Mouse (Mus musculus): ENCODE data around the gene Trim63. TPM values are rescaled to one million over a fixed set of nuclear protein-coding genes. Genes with fewer than 3 reads are reported as not detected.

Trim63 gene
- polyA plus RNA-seq, 1 experiment, result 0.32 TPM

- H3K4me3 ChIP-seq (ENCODE audit: extremely low read depth, insufficient read depth, insufficient read length), result peak overlapping the region; percentile 64
- peaks cover 12% of the 10 kb centered on the region for H3K27me3 ChIP-seq (ENCODE audit: control insufficient read depth, insufficient read depth, low read length)
- peaks cover 10% of the 10 kb centered on the region; the same call in 1 of the 2 replicates for H3K4me1 ChIP-seq (ENCODE audit: control insufficient read depth, insufficient read depth, insufficient read length)
- H3K27ac ChIP-seq (ENCODE audit: insufficient read depth, low read length), result no peak overlapping the region
- TF ChIP-seq POLR2A (IDR thresholded peaks at IDR 0.05; ENCODE audit: low read depth, low read length), result no peak
- TF ChIP-seq CTCF (IDR thresholded peaks at IDR 0.05; ENCODE audit: extremely low read depth, insufficient read depth, insufficient read length, insufficient replicate concordance), result no peak
- H3K36me3 ChIP-seq (ENCODE audit: control insufficient read depth, insufficient read depth, low read length), result no peaks in the 10 kb centered on the region
- under 1% methylated on average over 16 of the region's 16 CpGs for WGBS
- DNase-seq (ENCODE audit: low read depth in 1 of 2, low spot score in 2 of 2), result peak in 1 of 2 experiments; percentile 72
Observed at GRCm38 (mm10) chr4:134372294-134372747, 57.4 kb downstream of the Trim63 start.

- no peaks in the 10 kb centered on the region for H3K36me3 ChIP-seq (ENCODE audit: control insufficient read depth, insufficient read depth, low read length)
- H3K4me3 ChIP-seq (ENCODE audit: extremely low read depth, insufficient read depth, insufficient read length), result no peak overlapping the region
- no peak for TF ChIP-seq CTCF (IDR thresholded peaks at IDR 0.05; ENCODE audit: extremely low read depth, insufficient read depth, insufficient read length, insufficient replicate concordance)
- no peak for TF ChIP-seq POLR2A (IDR thresholded peaks at IDR 0.05; ENCODE audit: low read depth, low read length)
- 91% methylated on average over 8 of the region's 8 CpGs for WGBS
- H3K27me3 ChIP-seq (ENCODE audit: control insufficient read depth, insufficient read depth, low read length), result peaks cover 12% of the 10 kb centered on the region
- peaks cover 10% of the 10 kb centered on the region; the same call in 1 of the 2 replicates for H3K4me1 ChIP-seq (ENCODE audit: control insufficient read depth, insufficient read depth, insufficient read length)
- no peak for DNase-seq (ENCODE audit: low read depth in 1 of 2, low spot score in 2 of 2)
- no peak overlapping the region for H3K27ac ChIP-seq (ENCODE audit: insufficient read depth, low read length)
Observed at GRCm38 (mm10) chr4:134373295-134373694, 58.4 kb downstream of the Trim63 start.

DNA sequence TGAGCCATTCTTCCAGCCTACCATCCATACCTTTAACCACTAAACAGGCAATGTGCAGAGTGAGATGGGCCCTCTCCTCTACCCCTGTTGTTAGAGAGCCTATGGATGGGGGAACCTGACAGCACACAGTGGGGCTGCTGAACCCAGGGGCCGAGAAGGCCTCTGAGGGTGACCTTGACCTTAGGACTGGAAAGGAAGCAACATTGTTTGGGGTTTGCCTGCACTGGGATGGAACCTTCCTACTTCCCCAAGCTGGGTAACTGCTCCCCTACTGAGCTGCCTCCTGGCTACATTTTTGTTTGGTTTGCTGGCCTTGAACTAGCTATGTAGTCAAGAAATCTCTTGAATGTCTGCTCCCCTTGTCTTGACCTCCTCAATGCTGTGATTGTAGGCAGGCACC is 59.4 kb downstream of the Trim63 start:
- no peak for DNase-seq (ENCODE audit: low read depth in 1 of 2, low spot score in 2 of 2)
- Histone ChIP-seq H3K27me3 (ENCODE audit: control insufficient read depth, insufficient read depth, low read length) (peaks cover 12% of the 10 kb centered on the region), H3K4me3 (ENCODE audit: extremely low read depth, insufficient read depth, insufficient read length) (no peak overlapping the region), H3K27ac (ENCODE audit: insufficient read depth, low read length) (no peak overlapping the region), H3K4me1 (ENCODE audit: control insufficient read depth, insufficient read depth, insufficient read length) (peaks cover 10% of the 10 kb centered on the region; the same call in 1 of the 2 replicates), H3K36me3 (ENCODE audit: control insufficient read depth, insufficient read depth, low read length) (no peaks in the 10 kb centered on the region)
- WGBS, result 64% methylated on average over 1 of the region's 1 CpGs
- TF ChIP-seq POLR2A (IDR thresholded peaks at IDR 0.05; ENCODE audit: low read depth, low read length) (no peak), CTCF (IDR thresholded peaks at IDR 0.05; ENCODE audit: extremely low read depth, insufficient read depth, insufficient read length, insufficient replicate concordance) (no peak)

DNA sequence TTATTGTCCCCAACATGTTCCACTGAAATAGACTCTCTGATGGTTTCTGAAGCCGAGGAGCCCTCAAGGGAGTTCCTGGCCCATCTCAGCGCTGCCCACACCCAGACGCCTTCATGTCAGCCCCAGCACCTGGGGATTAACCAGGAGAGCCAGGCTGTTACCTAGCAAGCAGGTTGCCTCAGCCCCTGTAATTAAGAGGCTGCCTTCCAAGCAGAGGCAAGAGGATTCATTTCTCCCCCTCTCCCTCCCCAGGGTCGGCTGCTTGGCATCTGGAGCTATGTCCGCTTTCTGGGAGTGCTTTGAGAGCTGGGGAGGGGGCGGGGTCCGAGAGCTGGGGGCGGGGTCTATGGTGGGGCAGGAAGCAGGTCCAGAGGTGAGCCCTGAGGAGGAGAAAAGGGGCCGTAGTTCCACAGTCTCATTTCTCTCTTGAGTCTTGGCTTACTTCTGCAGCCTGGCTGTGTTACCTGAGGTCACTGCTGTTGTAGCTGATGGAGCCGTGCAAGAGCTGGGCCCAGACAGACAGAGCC is 63.2 kb downstream of the Trim63 start:
- WGBS, result 62% methylated on average over 10 of the region's 10 CpGs
- Histone ChIP-seq H3K4me3 (ENCODE audit: extremely low read depth, insufficient read depth, insufficient read length) (no peak overlapping the region), H3K4me1 (ENCODE audit: control insufficient read depth, insufficient read depth, insufficient read length) (no peaks in the 10 kb centered on the region), H3K36me3 (ENCODE audit: control insufficient read depth, insufficient read depth, low read length) (no peaks in the 10 kb centered on the region), H3K27ac (ENCODE audit: insufficient read depth, low read length) (no peak overlapping the region), H3K27me3 (ENCODE audit: control insufficient read depth, insufficient read depth, low read length) (no peaks in the 10 kb centered on the region)
- DNase-seq (ENCODE audit: low read depth in 1 of 2, low spot score in 2 of 2), result no peak
- TF ChIP-seq CTCF (IDR thresholded peaks at IDR 0.05; ENCODE audit: extremely low read depth, insufficient read depth, insufficient read length, insufficient replicate concordance) (no peak), POLR2A (IDR thresholded peaks at IDR 0.05; ENCODE audit: low read depth, low read length) (no peak)

Other genes starting within 250 kb of the Trim63 start
- 400 and 461 TPM in 2 replicates for gene Cd52, start 220.0 kb upstream of the Trim63 start, polyA plus RNA-seq (2012; rRNA removed)
- gene Ubxn11, start 212.6 kb upstream of the Trim63 start, polyA plus RNA-seq (2012; rRNA removed), result 33.7 and 43.0 TPM in 2 replicates
- 1,465 and 2,211 TPM in 2 replicates for gene Sh3bgrl3, start 186.3 kb upstream of the Trim63 start, polyA plus RNA-seq (2012; rRNA removed)
- 15.2 and 20.8 TPM in 2 replicates for gene Cep85, start 128.0 kb upstream of the Trim63 start, polyA plus RNA-seq (2012; rRNA removed)
- gene Gm7534, start 112.1 kb upstream of the Trim63 start, polyA plus RNA-seq (2012; rRNA removed), result not detected in 2 replicates
- not detected in 2 replicates for gene Catsper4, start 87.7 kb upstream of the Trim63 start, polyA plus RNA-seq (2012; rRNA removed)
- 0.26 TPM in 2 replicates for gene Cnksr1, start 76.7 kb upstream of the Trim63 start, polyA plus RNA-seq (2012; rRNA removed)
- gene E130218I03Rik, start 71.5 kb upstream of the Trim63 start, polyA plus RNA-seq (2012; rRNA removed), result not detected in 2 replicates
- gene Zfp593, start 69.5 kb upstream of the Trim63 start, polyA plus RNA-seq (2012; rRNA removed), result 7.4 and 11.5 TPM in 2 replicates
- gene Gm30191, start 68.2 kb upstream of the Trim63 start, polyA plus RNA-seq (2012; rRNA removed), result not detected in 2 replicates
- gene Grrp1, start 61.0 kb upstream of the Trim63 start, polyA plus RNA-seq (2012; rRNA removed), result 6.9 and 10.2 TPM in 2 replicates
- gene Pdik1l, start 27.2 kb upstream of the Trim63 start, polyA plus RNA-seq (2012; rRNA removed), result 3.6 and 3.9 TPM in 2 replicates
- 1.5 and 4.0 TPM in 2 replicates for gene Slc30a2, start 28.1 kb downstream of the Trim63 start, polyA plus RNA-seq (2012; rRNA removed)
- 7.2 and 8.5 TPM in 2 replicates for gene Extl1, start 68.7 kb downstream of the Trim63 start, polyA plus RNA-seq (2012; rRNA removed)
- gene Pafah2, start 81.2 kb downstream of the Trim63 start, polyA plus RNA-seq (2012; rRNA removed), result 3.8 and 4.9 TPM in 2 replicates
- 13.8 and 17.1 TPM in 2 replicates for gene Stmn1, start 153.2 kb downstream of the Trim63 start, polyA plus RNA-seq (2012; rRNA removed)
- gene Paqr7, start 181.6 kb downstream of the Trim63 start, polyA plus RNA-seq (2012; rRNA removed), result 29.4 and 36.2 TPM in 2 replicates
- 0.39 and 0.80 TPM in 2 replicates for gene Aunip, start 195.9 kb downstream of the Trim63 start, polyA plus RNA-seq (2012; rRNA removed)
- gene Mtfr1l, start 220.3 kb downstream of the Trim63 start, polyA plus RNA-seq (2012; rRNA removed), result 37.4 and 55.2 TPM in 2 replicates
- gene Selenon, start 237.0 kb downstream of the Trim63 start, polyA plus RNA-seq (2012; rRNA removed), result 8.0 and 8.3 TPM in 2 replicates

Measured in spleen, adult 2 months (tissue).